Mouse (Mus musculus) C2C12 (cell line): ENCODE results near the gene Hydin. TPM values are rescaled to one million over a fixed set of nuclear protein-coding genes. Genes with fewer than 3 reads are reported as not detected.
"Not testable (repeated sequence)": the region's sequence is repeated elsewhere in the genome, so short reads cannot be mapped to it uniquely, and the experiment has no call there.

Experiments used
- H3K27me3 ChIP-seq: one replicate; pipeline ENCODE4 v1.6.1; 2011; ENCODE audit not compliant: control insufficient read depth, insufficient read depth, insufficient read length
- H3K36me3 ChIP-seq: one replicate; pipeline ENCODE4 v1.6.1; 2011; ENCODE audit not compliant: control insufficient read depth, insufficient read depth
- H3K4me3 ChIP-seq: one replicate; pipeline ENCODE4 v1.5.1; 2011; ENCODE audit warnings: mild to moderate bottlenecking, control low read depth; ENCODE audit not compliant: poor library complexity, insufficient read depth, severe bottlenecking
- H3K79me2 ChIP-seq: one replicate; pipeline ENCODE4 v1.6.1; 2011; ENCODE audit not compliant: control insufficient read depth, insufficient read depth
- H3K79me3 ChIP-seq: one replicate; pipeline ENCODE4 v1.6.1; 2011; ENCODE audit warnings: low read depth, control low read depth
- H3ac ChIP-seq: one replicate; pipeline ENCODE3; 2011; ENCODE audit warnings: low read depth; ENCODE audit not compliant: control insufficient read depth, insufficient read length
- CEBPB ChIP-seq: IDR thresholded peaks from one replicate; pipeline ENCODE4 v1.6.1; 2011; ENCODE audit warnings: low read depth, mild to moderate bottlenecking, control low read depth, moderate library complexity
- CTCF ChIP-seq: IDR thresholded peaks from one replicate; pipeline ENCODE4 v1.5.1; 2011; ENCODE audit not compliant: control insufficient read depth, insufficient read depth, insufficient read length
- FOSL1 ChIP-seq: IDR thresholded peaks from one replicate; pipeline ENCODE4 v1.8.0; 2011; ENCODE audit warnings: mild to moderate bottlenecking, low read length; ENCODE audit not compliant: poor library complexity, insufficient read depth, severe bottlenecking
- MAX ChIP-seq: IDR thresholded peaks from one replicate; pipeline ENCODE4 v1.6.1; 2011; ENCODE audit warnings: mild to moderate bottlenecking, control low read depth
- MYOD1 ChIP-seq: IDR thresholded peaks from one replicate; pipeline ENCODE4 v1.6.1; 2011; ENCODE audit warnings: low read depth; ENCODE audit not compliant: control insufficient read depth, insufficient read length
- MYOG ChIP-seq: IDR thresholded peaks from one replicate; pipeline ENCODE4 v1.6.1; 2011; ENCODE audit not compliant: control insufficient read depth, insufficient read length; ENCODE audit errors: extremely low read depth
- USF1 ChIP-seq: IDR thresholded peaks from one replicate; pipeline ENCODE4 v1.6.1; 2011; ENCODE audit warnings: low read depth, mild to moderate bottlenecking, control low read depth, moderate library complexity
- polyA plus RNA-seq: library from polyadenylated mRNA; unstranded; fragments of >200 nt; fragmentation: generic; extraction: Trizol; gene quantifications from one replicate; pipeline ENCODE4 v1.2.1, GENCODE M21; 2012; ENCODE audit warnings: missing spikeins

Hydin gene
- polyA plus RNA-seq, 1 experiment, result 0.01 TPM

DNA sequence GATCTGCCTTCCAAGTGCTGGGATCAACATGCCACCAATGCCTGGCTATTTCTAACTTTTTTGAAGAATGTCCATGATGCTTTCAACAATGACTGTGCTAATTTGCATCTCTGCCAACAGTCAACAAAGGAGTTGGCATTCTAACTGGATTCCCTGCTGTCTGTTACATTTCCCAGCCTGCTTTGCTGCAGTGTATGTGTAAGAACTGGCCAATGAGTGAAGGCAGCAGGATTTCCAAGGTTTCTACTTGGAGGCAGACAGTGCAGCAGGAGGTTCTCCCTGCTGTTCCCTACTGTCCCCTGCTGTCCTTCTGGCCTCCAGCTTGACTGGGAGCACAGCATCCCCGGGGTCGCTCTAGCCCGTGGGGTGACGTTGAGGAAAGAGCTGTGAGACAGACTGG lies 52.8 kb downstream of the Hydin start:
- no peak overlapping the region for H3K4me3 ChIP-seq
- no peak overlapping the region for H3ac ChIP-seq
- H3K36me3 ChIP-seq, result no peaks in the 10 kb centered on the region
- no peaks in the 10 kb centered on the region for H3K79me3 ChIP-seq
- TF ChIP-seq FOSL1 (no peak), MYOD1 (no peak), CTCF (no peak), USF1 (no peak), MYOG (no peak), CEBPB (no peak), MAX (no peak)
- H3K27me3 ChIP-seq, result peaks cover 8% of the 10 kb centered on the region
- no peaks in the 10 kb centered on the region for H3K79me2 ChIP-seq

DNA sequence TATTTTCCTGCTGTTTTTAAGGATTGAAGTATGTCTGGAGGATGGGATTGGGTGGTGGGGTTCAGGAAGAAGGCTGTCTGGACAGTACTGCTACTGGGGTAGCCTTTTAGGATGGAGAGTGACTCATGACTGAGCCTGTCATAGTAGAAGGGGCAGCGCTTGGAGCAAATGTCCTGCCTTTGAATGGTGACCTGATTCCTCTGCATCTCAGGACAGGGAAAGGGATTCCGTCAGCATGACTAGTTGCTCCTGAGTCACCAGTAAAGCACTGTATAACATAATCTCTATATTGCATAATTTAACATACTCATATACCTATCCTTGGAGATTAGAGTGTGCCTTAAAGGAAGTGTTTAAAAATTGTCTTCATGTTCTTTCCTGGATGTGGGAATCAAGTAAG lies 54.7 kb downstream of the Hydin start:
- H3K79me2 ChIP-seq, result no peaks in the 10 kb centered on the region
- no peak overlapping the region for H3K4me3 ChIP-seq
- no peaks in the 10 kb centered on the region for H3K36me3 ChIP-seq
- no peak overlapping the region for H3ac ChIP-seq
- no peak for TF ChIP-seq MAX
- no peak for TF ChIP-seq MYOG
- TF ChIP-seq USF1, result no peak
- TF ChIP-seq MYOD1, result no peak
- peak; percentile 65 for TF ChIP-seq CEBPB
- no peak for TF ChIP-seq FOSL1
- no peaks in the 10 kb centered on the region for H3K79me3 ChIP-seq
- no peaks in the 10 kb centered on the region for H3K27me3 ChIP-seq

DNA sequence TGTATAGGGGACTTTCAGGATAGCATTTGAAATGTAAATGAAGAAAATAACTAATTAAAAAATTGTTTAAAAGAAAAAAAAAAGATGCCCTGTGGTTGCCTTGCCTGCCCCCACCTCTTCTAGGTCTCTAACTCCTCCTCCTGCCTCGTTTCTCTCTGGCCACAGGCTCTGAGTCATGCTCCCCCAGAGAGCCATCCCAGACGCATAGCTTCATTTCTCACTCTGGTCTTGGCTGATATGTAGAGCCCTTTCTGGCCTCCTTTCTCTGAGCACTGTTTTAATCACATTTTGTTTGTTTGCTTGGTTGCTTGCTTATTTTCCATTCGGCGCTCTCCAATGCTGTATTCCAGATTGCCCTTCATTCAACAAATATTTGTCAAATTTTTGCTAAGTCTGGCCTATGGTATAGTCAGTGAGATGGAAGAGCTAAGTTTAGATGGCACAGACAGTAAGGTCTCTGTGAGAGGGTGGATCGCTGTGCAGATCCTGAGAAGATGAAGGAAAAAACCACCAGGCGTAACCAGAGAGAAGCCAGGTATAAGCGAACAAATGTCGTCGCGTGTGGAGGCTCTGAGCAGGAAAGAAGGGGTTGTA lies 57.3 kb downstream of the Hydin start:
- no peak overlapping the region for H3K4me3 ChIP-seq
- H3K36me3 ChIP-seq, result no peaks in the 10 kb centered on the region
- H3K79me3 ChIP-seq, result no peaks in the 10 kb centered on the region
- no peaks in the 10 kb centered on the region for H3K27me3 ChIP-seq
- no peak for TF ChIP-seq MYOG
- no peak for TF ChIP-seq USF1
- no peak for TF ChIP-seq MAX
- TF ChIP-seq CTCF, result no peak
- no peak for TF ChIP-seq CEBPB
- TF ChIP-seq FOSL1, result no peak
- TF ChIP-seq MYOD1, result no peak
- H3ac ChIP-seq, result no peak overlapping the region
- H3K79me2 ChIP-seq, result no peaks in the 10 kb centered on the region

DNA sequence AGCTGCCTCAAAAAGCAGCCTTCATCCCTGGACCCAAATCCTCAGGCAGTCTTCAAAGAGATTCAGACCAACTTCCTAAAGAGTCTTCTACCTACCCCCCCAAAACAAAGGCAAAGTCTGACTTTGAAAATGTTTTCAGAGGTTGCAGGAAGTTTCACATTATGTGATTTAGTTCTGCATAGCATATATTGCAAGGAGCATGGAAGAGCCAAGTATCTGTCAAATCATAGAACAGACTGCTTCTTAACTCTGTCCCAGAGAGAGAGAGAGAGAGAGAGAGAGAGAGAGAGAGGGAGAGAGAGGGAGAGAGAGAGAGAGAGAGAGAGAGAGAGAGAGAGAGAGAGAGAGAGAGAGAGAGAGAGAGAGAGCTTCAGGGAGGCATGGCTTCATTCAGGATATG lies 60.3 kb downstream of the Hydin start:
- H3K79me3 ChIP-seq, H3K27me3 ChIP-seq, H3ac ChIP-seq, H3K79me2 ChIP-seq, H3K36me3 ChIP-seq, H3K4me3 ChIP-seq: not testable (repeated sequence)

DNA sequence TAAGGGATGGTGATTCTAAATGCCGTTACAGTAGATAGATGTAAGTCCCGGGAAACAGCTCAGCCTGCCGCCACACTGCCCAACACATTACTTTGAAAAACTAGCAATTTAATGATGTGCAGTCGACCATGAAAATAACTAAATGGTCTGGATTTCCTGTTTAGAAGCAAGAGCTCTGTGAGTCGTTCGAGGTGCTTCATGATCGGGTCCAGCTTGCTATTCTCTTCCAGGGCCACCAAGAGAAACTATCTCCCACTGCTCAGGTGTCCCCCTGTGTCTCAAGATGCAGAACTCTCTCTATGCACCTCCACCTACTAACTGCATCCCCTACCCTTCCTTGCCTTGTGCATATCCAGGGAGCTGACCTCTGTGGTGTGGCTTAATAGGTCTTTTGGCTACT lies 66.6 kb downstream of the Hydin start:
- Histone ChIP-seq H3K79me3 (no peaks in the 10 kb centered on the region), H3ac (no peak overlapping the region), H3K27me3 (peaks cover 10% of the 10 kb centered on the region), H3K4me3 (no peak overlapping the region), H3K79me2 (no peaks in the 10 kb centered on the region), H3K36me3 (no peaks in the 10 kb centered on the region)
- TF ChIP-seq MYOG (no peak), MAX (no peak), FOSL1 (no peak), CEBPB (no peak), USF1 (no peak), CTCF (no peak), MYOD1 (no peak)

DNA sequence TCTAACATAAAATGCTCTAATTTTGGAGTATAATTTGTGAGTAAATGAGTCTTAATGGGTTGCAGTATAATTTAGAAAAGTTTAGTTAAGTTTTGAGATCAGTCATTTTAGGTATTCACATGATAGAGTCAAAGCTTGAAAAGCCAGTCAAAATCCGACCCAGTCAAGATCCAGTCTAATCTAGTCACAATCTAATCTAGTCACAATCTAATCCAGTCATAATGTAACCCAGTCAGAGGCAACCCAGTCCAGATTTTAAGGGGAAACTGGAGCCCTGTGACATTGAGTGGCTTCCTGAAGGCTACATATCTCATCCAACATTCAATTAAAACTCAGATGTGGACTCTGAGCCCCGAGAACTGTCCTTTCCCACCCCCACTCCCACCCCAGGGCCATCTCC lies 72.7 kb downstream of the Hydin start:
- Histone ChIP-seq H3K4me3 (no peak overlapping the region), H3K36me3 (no peaks in the 10 kb centered on the region), H3ac (no peak overlapping the region), H3K79me3 (no peaks in the 10 kb centered on the region), H3K27me3 (peaks cover 5% of the 10 kb centered on the region), H3K79me2 (no peaks in the 10 kb centered on the region)
- no peak for TF ChIP-seq FOSL1
- TF ChIP-seq CEBPB, result no peak
- no peak for TF ChIP-seq MAX
- no peak for TF ChIP-seq USF1
- no peak for TF ChIP-seq MYOG
- TF ChIP-seq MYOD1, result no peak
- no peak for TF ChIP-seq CTCF
